Mouse (Mus musculus): ENCODE measurements at regions not wholly inside any gene's neighbourhood (a gene's known extent, or its start where the extent isn't known, plus 50 kb on each side); places are given as distances from the start of the nearest gene placed in this dataset.
"Not testable (repeated sequence)": the region's sequence is repeated elsewhere in the genome, so short reads cannot be mapped to it uniquely, and the experiment has no call there.

DNA sequence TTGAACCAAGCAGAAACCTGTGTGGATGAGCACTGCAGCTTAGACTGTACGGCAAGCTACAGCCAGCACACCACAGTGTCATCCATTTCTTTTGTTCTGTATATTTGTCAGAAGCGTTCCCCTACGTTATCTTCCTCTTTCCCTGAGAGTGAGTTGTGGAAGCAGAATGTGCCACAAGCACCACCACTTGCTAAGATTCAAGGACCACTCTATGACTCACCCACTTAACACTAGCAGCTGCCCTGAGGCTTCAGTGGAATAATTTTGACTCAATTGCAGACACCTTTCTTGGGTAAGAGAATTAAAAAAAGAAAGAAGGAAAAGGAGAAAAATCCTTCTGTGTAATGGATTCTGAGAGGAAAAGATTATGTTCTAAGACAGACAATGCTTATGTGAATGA lies 122.9 kb upstream of the Pclo start:
- no peak for DNase-seq (ENCODE audit: low read depth, low spot score)
- H3K9ac ChIP-seq (ENCODE audit: control insufficient read depth, low read depth, low read length, poor library complexity, severe bottlenecking): no peak overlapping the region

DNA sequence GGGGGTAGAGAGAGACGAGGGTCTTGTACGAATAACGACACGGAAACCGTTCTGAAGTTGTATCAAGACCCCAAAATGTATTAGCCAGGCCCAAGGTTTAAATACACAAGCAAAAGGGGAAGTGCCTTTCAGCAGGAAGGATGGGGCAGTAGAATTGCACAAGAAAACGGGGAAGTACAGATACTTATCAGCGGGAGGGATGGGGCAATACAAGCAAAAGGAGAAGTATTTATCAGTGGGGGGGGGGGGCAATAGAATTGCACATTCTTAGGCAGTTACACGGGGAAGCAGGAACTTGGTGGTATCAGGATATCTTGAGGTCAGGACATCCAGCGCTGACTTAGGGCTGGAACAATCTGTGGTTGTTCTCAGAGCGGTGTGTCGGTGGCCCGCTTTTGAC lies 111.3 kb upstream of the Pclo start:
- H3K4me1 ChIP-seq (ENCODE audit: control insufficient read depth in 1 of 2, insufficient read depth in 2 of 2, low read length in 2 of 2): peaks cover 0 to 10% of the 10 kb centered on the region in 2 experiments; a peak in 2 of 4 replicates
- H3K9me3 ChIP-seq (replicated peaks; ENCODE audit: insufficient read depth, low read length); H3K36me3 ChIP-seq (ENCODE audit: control insufficient read depth in 1 of 2, insufficient read depth in 2 of 2, low read length in 2 of 2); H3K4me3 ChIP-seq (ENCODE audit: control insufficient read depth in 1 of 2, insufficient read depth in 1 of 2, low read depth in 2 of 2, low read length in 2 of 2); H3K27me3 ChIP-seq (ENCODE audit: control insufficient read depth in 1 of 2, insufficient read depth in 2 of 2, low read length in 2 of 2); H3K79me2 ChIP-seq (ENCODE audit: control insufficient read depth, insufficient read depth, low read length, poor library complexity); H3K9ac ChIP-seq (ENCODE audit: control insufficient read depth, low read depth, low read length, poor library complexity, severe bottlenecking): not testable (repeated sequence)
- H3K27ac ChIP-seq (ENCODE audit: control insufficient read depth, low read depth, low read length): peak overlapping the region; percentile 30; the same call in 1 of the 2 replicates
- TF ChIP-seq ETS1 (IDR thresholded peaks at IDR 0.05; ENCODE audit: low read depth, low read length) (0 out of 2 replicates have a peak, but pooled peaks have one; percentile 14), EP300 (IDR thresholded peaks at IDR 0.05; ENCODE audit: low read depth in 1 of 2, low read length in 2 of 2) (peak; percentile 22 to 45; a peak in 3 of 4 replicates), GATA1 (IDR thresholded peaks at IDR 0.05; ENCODE audit: low read depth, low read length) (peak; percentile 51)
- peak; percentile 71 for DNase-seq (ENCODE audit: low read depth, low spot score)

More for the DNA sequence above, 122.9 kb upstream of the Pclo start:
- Histone ChIP-seq H3K79me2 (ENCODE audit: control insufficient read depth, insufficient read depth, low read length, poor library complexity) (no peaks in the 10 kb centered on the region), H3K27ac (ENCODE audit: control insufficient read depth, low read depth, low read length) (no peak overlapping the region), H3K9me3 (replicated peaks; ENCODE audit: insufficient read depth, low read length) (no peaks in the 10 kb centered on the region), H3K27me3 (ENCODE audit: control insufficient read depth in 1 of 2, insufficient read depth in 2 of 2, low read length in 2 of 2) (no peaks in the 10 kb centered on the region), H3K36me3 (ENCODE audit: control insufficient read depth in 1 of 2, insufficient read depth in 2 of 2, low read length in 2 of 2) (no peaks in the 10 kb centered on the region; a peak in 1 of 4 replicates), H3K4me1 (ENCODE audit: control insufficient read depth in 1 of 2, insufficient read depth in 2 of 2, low read length in 2 of 2) (0 out of 4 replicates have a peak, but pooled peaks cover 0 to 3% of the 10 kb centered on the region in 2 experiments), H3K4me3 (ENCODE audit: control insufficient read depth in 1 of 2, insufficient read depth in 1 of 2, low read depth in 2 of 2, low read length in 2 of 2) (no peak overlapping the region)
- TF ChIP-seq BHLHE40 (IDR thresholded peaks at IDR 0.05; ENCODE audit: borderline replicate concordance, low read depth, low read length) (no peak), MAX (IDR thresholded peaks at IDR 0.05; ENCODE audit: low read length) (no peak), SMC3 (IDR thresholded peaks at IDR 0.05; ENCODE audit: low read depth, low read length) (no peak), KAT2A (conservative IDR thresholded peaks at IDR 0.05; ENCODE audit: low read depth, low read length) (no peak), JUND (IDR thresholded peaks at IDR 0.05; ENCODE audit: low read depth, low read length) (no peak), MXI1 (IDR thresholded peaks at IDR 0.05; ENCODE audit: low read depth, low read length) (no peak), EP300 (IDR thresholded peaks at IDR 0.05; ENCODE audit: low read depth in 1 of 2, low read length in 2 of 2) (no peak), ZNF384 (IDR thresholded peaks at IDR 0.05; ENCODE audit: low read depth, low read length) (no peak), MYC (IDR thresholded peaks at IDR 0.05; ENCODE audit: low read depth, low read length) (no peak), RAD21 (IDR thresholded peaks at IDR 0.05; ENCODE audit: low read depth, low read length) (no peak), TCF12 (IDR thresholded peaks at IDR 0.05; ENCODE audit: low read depth, low read length) (no peak), ZKSCAN1 (IDR thresholded peaks at IDR 0.05; ENCODE audit: low read depth, low read length) (no peak), GABPA (IDR thresholded peaks at IDR 0.05; ENCODE audit: low read depth, low read length) (no peak), SIN3A (IDR thresholded peaks at IDR 0.05; ENCODE audit: low read length) (no peak), ZC3H11A (IDR thresholded peaks at IDR 0.05; ENCODE audit: low read depth, low read length) (no peak), MEF2A (IDR thresholded peaks at IDR 0.05; ENCODE audit: extremely low read depth, insufficient replicate concordance, low read depth, low read length, poor library complexity, severe bottlenecking) (no peak), POLR2A (IDR thresholded peaks at IDR 0.05; ENCODE audit: control insufficient read depth in 1 of 2, insufficient read depth in 1 of 2, low read depth in 1 of 2, low read length in 2 of 2, poor library complexity in 1 of 2) (no peak), CTCF (IDR thresholded peaks at IDR 0.05 in 2 of 3, conservative IDR thresholded peaks at IDR 0.05 in 1 of 3; ENCODE audit: control insufficient read depth in 1 of 3, insufficient read depth in 1 of 3, low read depth in 2 of 3, low read length in 3 of 3, poor library complexity in 1 of 3, severe bottlenecking in 1 of 3) (no peak)

Measured in MEL (cell line).